Mouse (Mus musculus) bone marrow, adult 2 months (tissue): ENCODE measurements around the gene Zfp683.

Source experiments
- CTCF ChIP-seq: fragments of 200-500 bp; IDR thresholded peaks from 2 replicates; pipeline ENCODE4 v1.5.1; 2011; ENCODE audit warnings: low read length, control low read depth; ENCODE audit not compliant: control insufficient read depth, insufficient read depth
- POLR2A ChIP-seq: fragments of 200-500 bp; IDR thresholded peaks from 2 replicates; pipeline ENCODE4 v1.6.1; 2011; ENCODE audit warnings: low read depth, mild to moderate bottlenecking, control low read depth, low read length, borderline replicate concordance; ENCODE audit not compliant: control insufficient read depth

DNA sequence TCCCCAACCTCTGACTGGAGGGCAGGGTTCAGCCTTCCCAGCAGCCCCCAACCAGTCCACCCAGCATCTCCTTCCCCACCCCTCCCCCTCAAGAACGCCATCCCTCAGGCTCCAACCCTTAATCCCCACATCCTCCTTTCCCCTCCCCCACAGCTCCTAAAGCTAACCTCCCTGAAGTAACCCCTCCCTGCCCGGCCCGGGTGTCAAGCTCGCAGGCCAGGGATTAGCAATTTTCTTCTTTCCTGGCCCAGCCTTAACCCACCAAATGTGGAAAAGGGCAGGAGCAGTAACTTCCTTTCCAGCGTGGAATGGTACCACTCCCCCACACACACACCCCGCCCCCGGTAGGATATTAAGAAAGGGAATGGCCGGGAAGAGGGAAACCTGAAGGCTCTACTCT lies 36.9 kb upstream of the Zfp683 start:
- TF ChIP-seq POLR2A (no peak), CTCF (no peak)
